Mouse (Mus musculus) megakaryocyte, embryonic 14.5 days (primary cell): ENCODE measurements at regions not wholly inside any gene's neighbourhood (a gene's known extent, or its start where the extent isn't known, plus 50 kb on each side); places are given as distances from the start of the nearest gene placed in this dataset.

Experiments used
- H3K27me3 ChIP-seq: replicated peaks from 2 replicates; pipeline ENCODE3; 2012; ENCODE audit warnings: inconsistent platforms
- H3K36me3 ChIP-seq: replicated peaks from 2 replicates; pipeline ENCODE3; 2012; ENCODE audit warnings: low read length, inconsistent platforms, mixed read lengths
- H3K4me1 ChIP-seq: 2 replicates; pipeline ENCODE4 v1.6.1; 2012; ENCODE audit warnings: inconsistent platforms
- H3K4me3 ChIP-seq: replicated peaks from 2 replicates; pipeline ENCODE3; 2012; ENCODE audit warnings: moderate library complexity, mild to moderate bottlenecking, inconsistent platforms
- H3K9me3 ChIP-seq: 2 replicates; pipeline ENCODE4 v1.6.1; 2012; ENCODE audit warnings: inconsistent platforms
- FLI1 ChIP-seq: IDR thresholded peaks from 2 replicates; pipeline ENCODE4 v1.6.1; 2012; ENCODE audit warnings: low read length, inconsistent platforms, mixed read lengths
- GATA1 ChIP-seq: IDR thresholded peaks from 3 replicates; pipeline ENCODE4 v1.6.1; 2012; ENCODE audit warnings: mixed read lengths, low read length, inconsistent platforms, borderline replicate concordance

DNA sequence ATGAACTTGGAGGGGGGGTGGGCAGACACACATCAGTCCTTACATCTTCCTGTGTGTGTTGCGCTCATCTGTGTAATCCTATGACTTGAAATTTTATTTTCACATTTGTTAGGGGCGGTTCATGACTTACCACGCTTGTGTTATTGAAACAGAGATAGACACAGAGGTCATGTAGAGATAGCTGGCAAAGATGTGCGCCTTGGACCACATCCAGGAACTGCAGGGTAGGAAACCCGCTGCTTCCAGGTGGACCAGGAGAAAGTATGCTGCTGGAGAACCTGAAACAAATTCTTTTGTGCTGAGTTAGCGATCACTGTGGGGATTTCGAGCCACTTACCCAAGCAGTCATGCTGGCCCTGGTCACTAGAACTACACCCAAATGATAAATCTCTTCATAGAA, 89.1 kb downstream of the Kcnj2 start:
- no peak for TF ChIP-seq FLI1
- TF ChIP-seq GATA1, result no peak
- Histone ChIP-seq H3K36me3 (no peaks in the 10 kb centered on the region), H3K4me3 (no peak overlapping the region), H3K4me1 (no peaks in the 10 kb centered on the region), H3K9me3 (no peaks in the 10 kb centered on the region), H3K27me3 (no peaks in the 10 kb centered on the region)

DNA sequence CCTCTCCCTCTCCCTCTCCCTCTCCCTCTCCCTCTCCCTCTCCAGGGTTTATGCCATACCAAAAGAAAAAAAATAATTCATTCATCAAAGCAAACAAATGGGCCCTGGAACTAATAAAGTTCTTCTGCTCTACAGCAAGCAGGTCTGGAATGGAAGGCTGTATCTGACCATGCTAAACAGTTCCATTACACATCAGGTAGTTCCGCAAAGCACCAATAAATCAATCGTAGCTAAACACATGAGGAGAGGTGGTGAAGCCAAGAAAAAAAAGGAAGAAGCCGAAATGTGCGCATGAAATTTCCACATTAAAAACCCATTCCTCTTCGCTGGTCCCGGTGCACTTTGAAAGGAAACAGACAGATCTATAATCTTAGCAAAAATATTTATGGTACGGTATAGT, 89.8 kb downstream of the Kcnj2 start:
- Histone ChIP-seq H3K4me1 (no peaks in the 10 kb centered on the region), H3K9me3 (no peaks in the 10 kb centered on the region), H3K4me3 (no peak overlapping the region), H3K27me3 (no peaks in the 10 kb centered on the region), H3K36me3 (no peaks in the 10 kb centered on the region)
- TF ChIP-seq GATA1, result no peak
- no peak for TF ChIP-seq FLI1

- H3K4me1 ChIP-seq, result no peaks in the 10 kb centered on the region
- no peaks in the 10 kb centered on the region for H3K27me3 ChIP-seq
- no peaks in the 10 kb centered on the region for H3K36me3 ChIP-seq
- H3K4me3 ChIP-seq, result no peak overlapping the region
- no peaks in the 10 kb centered on the region for H3K9me3 ChIP-seq
- TF ChIP-seq FLI1 (no peak), GATA1 (no peak)
Measured at GRCm38 (mm10) chr11:111159299-111159698, 93.3 kb downstream of the Kcnj2 start.

- no peaks in the 10 kb centered on the region for H3K4me1 ChIP-seq
- no peaks in the 10 kb centered on the region for H3K9me3 ChIP-seq
- no peaks in the 10 kb centered on the region for H3K36me3 ChIP-seq
- TF ChIP-seq GATA1 (no peak), FLI1 (no peak)
- no peaks in the 10 kb centered on the region for H3K27me3 ChIP-seq
- H3K4me3 ChIP-seq, result no peak overlapping the region
Measured at GRCm38 (mm10) chr11:111164907-111165306, 98.9 kb downstream of the Kcnj2 start.

DNA sequence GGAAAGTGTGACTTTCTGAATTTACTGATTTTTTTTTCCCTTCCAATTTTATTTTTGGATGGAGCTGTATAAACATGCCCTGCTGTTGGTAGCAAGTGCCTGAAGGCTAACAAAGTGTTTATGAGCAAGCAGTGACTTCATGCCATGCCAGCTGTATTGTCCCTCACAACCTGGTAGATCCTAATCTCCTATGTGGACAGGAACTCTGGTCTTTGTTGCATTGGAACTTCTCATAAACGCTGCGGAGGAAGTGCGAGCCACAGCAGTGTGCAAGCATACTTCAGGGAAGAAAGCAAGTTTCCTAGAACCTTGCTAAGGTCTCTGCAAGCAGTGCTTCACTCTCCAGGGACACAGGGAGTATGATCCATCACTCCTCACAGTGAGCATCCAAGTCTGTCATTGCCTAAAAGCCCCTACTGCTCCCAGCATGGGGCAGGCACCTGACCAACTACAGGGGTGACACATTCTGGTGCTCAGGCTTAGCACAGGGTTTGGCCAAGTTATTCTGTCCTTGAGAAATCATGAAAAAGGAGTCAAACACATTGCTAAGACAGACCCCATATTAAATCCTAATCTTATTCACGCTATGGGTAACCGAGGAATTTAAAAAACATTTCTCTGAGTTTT, 104.3 kb downstream of the Kcnj2 start:
- TF ChIP-seq GATA1 (no peak), FLI1 (no peak)
- no peaks in the 10 kb centered on the region for H3K36me3 ChIP-seq
- no peaks in the 10 kb centered on the region for H3K27me3 ChIP-seq
- no peaks in the 10 kb centered on the region for H3K9me3 ChIP-seq
- no peak overlapping the region for H3K4me3 ChIP-seq
- no peaks in the 10 kb centered on the region for H3K4me1 ChIP-seq

DNA sequence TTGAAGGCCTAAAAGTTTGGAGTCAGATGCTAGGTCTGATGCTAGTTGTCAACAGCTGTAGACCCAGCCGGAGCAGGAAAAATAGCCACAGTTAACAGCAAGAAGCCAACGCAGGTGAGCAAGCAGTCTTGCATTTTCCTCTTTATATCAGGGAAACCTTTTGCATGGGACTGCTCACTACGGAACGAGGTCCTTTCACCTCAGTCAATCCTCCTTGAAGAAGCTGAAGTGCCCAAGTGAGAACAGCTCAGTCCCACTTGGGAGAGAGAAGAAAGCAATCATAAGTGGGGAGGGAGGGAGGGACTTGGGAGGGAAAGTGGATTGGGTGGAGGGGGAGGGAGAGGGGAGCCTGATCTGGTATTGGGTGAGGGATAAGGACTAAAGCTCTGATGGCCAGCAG, 107.6 kb downstream of the Kcnj2 start:
- peaks cover 9% of the 10 kb centered on the region; the same call in 1 of the 2 replicates for H3K9me3 ChIP-seq
- no peaks in the 10 kb centered on the region for H3K27me3 ChIP-seq
- no peak overlapping the region for H3K4me3 ChIP-seq
- TF ChIP-seq FLI1, result no peak
- TF ChIP-seq GATA1, result no peak
- H3K36me3 ChIP-seq, result no peaks in the 10 kb centered on the region
- no peaks in the 10 kb centered on the region for H3K4me1 ChIP-seq

- no peak overlapping the region for H3K4me3 ChIP-seq
- H3K4me1 ChIP-seq, result no peaks in the 10 kb centered on the region
- TF ChIP-seq GATA1 (no peak), FLI1 (no peak)
- H3K27me3 ChIP-seq, result no peaks in the 10 kb centered on the region
- peaks cover 9% of the 10 kb centered on the region; the same call in 1 of the 2 replicates for H3K9me3 ChIP-seq
- H3K36me3 ChIP-seq, result no peaks in the 10 kb centered on the region
Measured at GRCm38 (mm10) chr11:111175566-111175965, 109.6 kb downstream of the Kcnj2 start.

- Histone ChIP-seq H3K4me1 (no peaks in the 10 kb centered on the region), H3K36me3 (no peaks in the 10 kb centered on the region), H3K9me3 (peaks cover 12% of the 10 kb centered on the region), H3K27me3 (no peaks in the 10 kb centered on the region), H3K4me3 (no peak overlapping the region)
- no peak for TF ChIP-seq FLI1
- no peak for TF ChIP-seq GATA1
Measured at GRCm38 (mm10) chr11:111177516-111177915, 111.6 kb downstream of the Kcnj2 start.

DNA sequence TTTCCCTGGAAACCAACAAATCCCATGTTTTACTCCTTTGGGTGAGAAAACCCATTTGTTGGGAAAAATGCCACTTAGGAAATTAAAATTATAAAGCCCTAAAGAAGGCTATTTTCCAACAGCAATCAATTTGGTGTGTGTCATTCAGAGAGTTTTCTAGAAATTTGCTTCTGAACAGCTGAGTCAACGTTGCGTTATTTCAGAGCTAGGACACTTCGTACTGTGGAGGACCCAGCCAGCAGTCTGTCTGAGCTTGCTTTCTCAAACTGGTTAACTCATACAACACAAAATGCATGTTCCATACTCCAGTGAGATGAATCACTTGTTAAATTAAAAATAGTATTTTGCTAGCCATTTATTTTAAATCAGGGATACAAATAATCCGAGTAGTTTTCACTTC, 131.5 kb downstream of the Kcnj2 start:
- Histone ChIP-seq H3K27me3 (no peaks in the 10 kb centered on the region), H3K9me3 (no peaks in the 10 kb centered on the region), H3K4me3 (no peak overlapping the region), H3K36me3 (no peaks in the 10 kb centered on the region), H3K4me1 (no peaks in the 10 kb centered on the region)
- TF ChIP-seq GATA1 (no peak), FLI1 (no peak)

DNA sequence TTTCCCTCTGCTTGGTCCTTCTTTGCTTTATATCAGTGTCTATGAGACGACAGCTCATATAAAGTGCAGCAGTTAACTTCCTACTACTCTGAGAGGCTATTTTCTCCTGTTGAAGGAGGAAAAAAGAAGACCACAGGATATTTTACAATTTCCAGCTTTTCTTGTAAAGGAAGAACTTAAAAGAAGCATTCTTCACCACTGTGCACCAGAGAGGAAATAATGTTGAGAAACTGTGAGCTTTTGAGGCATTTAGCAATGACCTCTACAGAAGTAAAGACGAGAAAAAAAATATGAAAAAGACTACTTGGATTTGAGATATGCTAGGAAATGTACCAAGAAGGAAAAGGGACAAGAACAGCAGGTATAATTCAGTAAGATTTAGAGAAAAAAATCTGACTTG, 134.5 kb downstream of the Kcnj2 start:
- H3K9me3 ChIP-seq, result no peaks in the 10 kb centered on the region
- no peaks in the 10 kb centered on the region for H3K27me3 ChIP-seq
- H3K36me3 ChIP-seq, result no peaks in the 10 kb centered on the region
- no peak overlapping the region for H3K4me3 ChIP-seq
- TF ChIP-seq FLI1 (no peak), GATA1 (no peak)
- no peaks in the 10 kb centered on the region for H3K4me1 ChIP-seq

DNA sequence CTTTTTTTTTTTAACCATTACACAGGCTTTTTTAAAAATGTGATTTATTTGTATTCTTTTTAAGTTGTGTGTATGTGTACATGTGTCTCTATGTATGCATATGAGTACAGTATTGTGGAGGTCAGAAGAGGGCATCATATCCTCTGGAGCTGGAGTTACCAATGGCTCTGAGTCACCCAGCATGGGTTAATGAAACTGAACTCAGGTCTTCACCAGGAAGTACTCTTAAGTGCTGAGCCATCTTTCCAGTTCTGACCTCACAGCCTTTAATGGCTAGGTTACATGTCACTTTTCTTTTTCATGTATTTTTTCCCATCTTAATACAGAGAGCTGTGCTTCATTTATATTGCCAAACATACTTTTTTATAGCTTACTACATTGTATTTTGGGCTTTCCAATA, 136.8 kb downstream of the Kcnj2 start:
- no peak for TF ChIP-seq FLI1
- TF ChIP-seq GATA1, result no peak
- Histone ChIP-seq H3K36me3 (no peaks in the 10 kb centered on the region), H3K4me3 (no peak overlapping the region), H3K4me1 (no peaks in the 10 kb centered on the region), H3K9me3 (no peaks in the 10 kb centered on the region), H3K27me3 (no peaks in the 10 kb centered on the region)
